Mouse (Mus musculus) heart, embryonic 11.5 days (tissue): ENCODE data around the gene Tmem35b. TPM values are rescaled to one million over a fixed set of nuclear protein-coding genes. Genes with fewer than 3 reads are reported as not detected.

Experiments
- ATAC-seq: fragments of 200-750 bp; cut with Nextera tagmentation; replicated peaks from 2 replicates; pipeline ENCODE4 v1.8.0; 2017; ENCODE audit warnings: moderate library complexity; ENCODE audit not compliant: insufficient number of reproducible peaks, low FRiP score, low TSS enrichment
- H3K27ac ChIP-seq: fragments of 300-500 bp; sonication (generic); 2 replicates; pipeline ENCODE4 v1.5.1; 2014; ENCODE audit warnings: mild to moderate bottlenecking, low read depth, low read length
- H3K27me3 ChIP-seq: fragments of 300-500 bp; sonication (generic); 2 replicates; pipeline ENCODE4 v1.6.1; 2014; ENCODE audit warnings: mild to moderate bottlenecking, low read length, mixed read lengths; ENCODE audit not compliant: control insufficient read depth, insufficient read depth
- H3K36me3 ChIP-seq: fragments of 300-500 bp; sonication (generic); 2 replicates; pipeline ENCODE4 v1.6.1; 2014; ENCODE audit warnings: mild to moderate bottlenecking, low read length, moderate library complexity, mixed read lengths; ENCODE audit not compliant: control insufficient read depth, insufficient read depth
- H3K4me1 ChIP-seq: fragments of 300-500 bp; sonication (generic); 2 replicates; pipeline ENCODE4 v1.6.1; 2014; ENCODE audit warnings: low read length; ENCODE audit not compliant: control insufficient read depth, insufficient read depth
- H3K4me2 ChIP-seq: fragments of 300-500 bp; sonication (generic); 2 replicates; pipeline ENCODE4 v1.6.1; 2014; ENCODE audit warnings: mild to moderate bottlenecking, moderate library complexity
- H3K4me3 ChIP-seq: fragments of 300-500 bp; sonication (generic); 2 replicates; pipeline ENCODE4 v1.5.1; 2014; ENCODE audit warnings: low read depth, low read length
- H3K9ac ChIP-seq: fragments of 300-500 bp; sonication (generic); 2 replicates; pipeline ENCODE4 v1.6.1; 2014; ENCODE audit warnings: mild to moderate bottlenecking, low read depth, low read length, moderate library complexity
- H3K9me3 ChIP-seq: fragments of 300-500 bp; sonication (generic); replicated peaks from 2 replicates; pipeline ENCODE4 v1.6.1; 2016; ENCODE audit warnings: low read length; ENCODE audit not compliant: control insufficient read depth
- WGBS: fragments of 180-500 bp; shearing (Covaris S2); extraction: QIAGEN DNeasy Blood & Tissue Kit; methylation state at CpG from one replicate; pipeline ENCODE4 v1.1.7; 2014; ENCODE audit not compliant: insufficient replicate concordance; 5-methylcytosine and 5-hydroxymethylcytosine counted together
- polyA plus RNA-seq: library from polyadenylated mRNA; unstranded; fragments of >200 nt; fragmentation: Nextera tagmentation; extraction: Ambion mirVana; gene quantifications from 2 replicates; pipeline ENCODE4 v1.2.1, GENCODE M21; 2014

The Tmem35b gene
- polyA plus RNA-seq, 1 experiment from 2014 or later, result 13.9 TPM

DNA sequence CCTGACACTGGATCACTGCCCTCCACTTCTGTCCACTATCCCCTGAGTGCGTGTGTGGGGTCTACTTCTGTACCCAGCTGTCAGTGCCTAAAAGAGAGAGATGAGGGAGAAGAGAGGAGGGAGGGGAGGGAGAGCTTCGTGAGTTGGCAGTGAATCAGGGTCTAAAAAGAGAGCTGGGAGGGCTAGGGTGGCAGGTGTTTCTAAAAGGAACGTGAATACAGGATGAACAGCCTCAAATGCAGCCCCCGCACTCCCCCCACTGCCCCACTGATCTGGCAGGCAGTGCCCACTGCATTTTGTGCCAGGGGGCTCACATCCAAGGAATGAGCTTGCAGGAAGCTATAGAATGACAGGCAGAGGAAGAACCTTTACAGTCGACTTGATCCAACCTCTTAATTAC, 47.4 kb downstream of the Tmem35b start:
- H3K4me1 ChIP-seq, result peaks cover 9% of the 10 kb centered on the region
- ATAC-seq, result no peak
- no peak overlapping the region for H3K4me3 ChIP-seq
- H3K36me3 ChIP-seq, result no peaks in the 10 kb centered on the region
- 31% methylated on average over 5 of the region's 5 CpGs for WGBS
- peaks cover 60% of the 10 kb centered on the region for H3K27me3 ChIP-seq
- H3K27ac ChIP-seq, result no peak overlapping the region
- H3K4me2 ChIP-seq, result no peak overlapping the region
- H3K9me3 ChIP-seq, result no peaks in the 10 kb centered on the region
- H3K9ac ChIP-seq, result no peak overlapping the region

DNA sequence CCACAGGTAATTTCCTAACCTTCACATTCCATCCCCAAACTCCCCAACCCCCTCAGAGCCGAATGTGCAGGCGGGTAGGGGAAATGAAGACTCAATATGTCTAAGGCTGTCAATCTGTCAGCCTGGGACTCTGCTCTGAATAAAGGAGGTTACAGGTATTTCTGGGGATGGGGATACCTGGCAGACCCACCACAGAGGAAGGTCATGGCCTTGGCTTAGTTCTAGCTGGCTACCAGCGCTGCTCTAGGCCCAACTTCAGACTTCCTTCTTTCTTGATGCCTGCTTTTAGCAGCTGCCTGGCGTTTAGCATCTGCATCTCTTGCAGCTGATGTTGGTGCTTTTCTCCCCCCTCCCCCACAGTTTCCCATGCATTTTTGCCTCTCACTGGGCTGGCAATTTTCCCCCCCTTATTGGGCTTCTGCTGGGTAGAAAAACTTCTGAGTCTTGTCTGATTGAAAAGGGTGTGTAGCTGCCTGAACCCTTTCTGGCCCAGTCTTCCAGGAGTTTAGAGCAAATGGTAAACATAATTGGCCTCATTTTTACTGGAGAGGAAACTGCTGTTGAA, 47.9 kb downstream of the Tmem35b start:
- Histone ChIP-seq H3K9me3 (no peaks in the 10 kb centered on the region), H3K27me3 (peaks cover 60% of the 10 kb centered on the region), H3K4me2 (no peak overlapping the region), H3K27ac (no peak overlapping the region), H3K4me1 (peaks cover 9% of the 10 kb centered on the region), H3K4me3 (no peak overlapping the region), H3K9ac (no peak overlapping the region), H3K36me3 (no peaks in the 10 kb centered on the region)
- WGBS, result 40% methylated on average over 4 of the region's 4 CpGs
- ATAC-seq, result no peak

DNA sequence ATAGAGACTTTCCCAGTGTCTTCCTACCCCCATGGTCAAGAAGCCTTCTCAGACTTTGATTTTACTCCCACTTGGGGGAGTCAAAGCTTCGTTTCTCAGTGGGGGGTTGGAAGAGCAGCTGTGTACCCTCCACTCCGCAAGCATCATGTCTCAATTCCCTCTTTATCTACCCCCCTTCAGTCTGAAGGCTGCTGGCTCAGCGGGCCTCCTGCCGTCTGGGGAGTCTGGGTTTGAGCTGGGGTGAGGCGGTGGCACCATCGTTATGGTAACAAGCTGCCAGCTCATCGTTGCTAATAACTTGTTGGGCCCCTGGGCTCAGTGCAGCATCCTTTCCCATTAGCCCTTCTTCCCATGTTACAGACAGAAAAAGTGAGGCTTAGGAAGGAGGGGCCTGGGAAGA, 48.6 kb downstream of the Tmem35b start:
- Histone ChIP-seq H3K4me3 (no peak overlapping the region), H3K4me1 (peaks cover 9% of the 10 kb centered on the region), H3K36me3 (no peaks in the 10 kb centered on the region), H3K4me2 (no peak overlapping the region), H3K9me3 (no peaks in the 10 kb centered on the region), H3K27ac (no peak overlapping the region), H3K27me3 (peaks cover 57% of the 10 kb centered on the region), H3K9ac (no peak overlapping the region)
- 18% methylated on average over 7 of the region's 7 CpGs for WGBS
- ATAC-seq, result no peak

DNA sequence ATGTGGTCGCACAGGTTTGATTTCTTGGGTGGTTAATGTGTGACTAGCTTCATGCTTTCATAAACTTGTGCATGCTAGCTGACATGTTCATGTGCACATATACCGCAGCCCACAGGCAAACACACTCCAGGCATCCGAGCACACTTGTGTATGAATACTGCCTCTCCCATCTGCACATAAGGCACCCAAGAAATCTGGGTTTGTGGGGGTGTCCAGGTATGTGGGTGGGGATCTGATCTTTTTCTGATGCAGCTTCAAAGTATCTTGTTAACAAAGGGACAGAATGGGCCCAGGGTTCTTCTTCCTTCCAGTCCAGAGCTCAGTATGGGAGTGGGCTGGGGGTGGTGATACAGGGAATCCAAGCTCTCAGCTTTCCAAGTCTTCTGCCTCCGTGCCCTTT, 49.1 kb downstream of the Tmem35b start:
- no peak overlapping the region for H3K9ac ChIP-seq
- no peak for ATAC-seq
- H3K27me3 ChIP-seq, result peaks cover 58% of the 10 kb centered on the region
- no peak overlapping the region for H3K27ac ChIP-seq
- no peak overlapping the region for H3K4me2 ChIP-seq
- 48% methylated on average over 4 of the region's 4 CpGs for WGBS
- no peak overlapping the region for H3K4me3 ChIP-seq
- no peaks in the 10 kb centered on the region for H3K9me3 ChIP-seq
- H3K4me1 ChIP-seq, result peaks cover 9% of the 10 kb centered on the region
- H3K36me3 ChIP-seq, result no peaks in the 10 kb centered on the region

DNA sequence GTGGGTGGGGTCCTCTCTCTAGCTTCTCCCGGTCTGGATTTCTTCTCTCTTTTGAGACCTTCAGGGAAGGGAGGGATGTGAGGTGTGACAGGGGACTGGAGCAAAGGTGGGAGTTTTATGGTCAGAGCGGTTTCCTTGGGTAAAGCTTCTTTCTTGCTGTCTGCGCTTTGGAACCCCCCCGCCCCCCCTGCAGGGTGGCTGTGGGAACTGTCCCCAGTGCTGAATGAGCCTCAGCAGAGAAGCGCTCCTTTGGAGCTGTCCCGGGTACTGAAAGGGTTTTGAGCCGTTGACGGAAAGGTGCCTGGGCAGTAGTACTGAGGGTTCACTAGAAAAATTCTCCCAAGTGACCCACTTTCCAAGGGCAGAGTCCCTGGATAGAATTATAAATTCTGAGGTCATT, 50.0 kb downstream of the Tmem35b start:
- Histone ChIP-seq H3K9ac (no peak overlapping the region), H3K27me3 (peaks cover 57% of the 10 kb centered on the region), H3K9me3 (no peaks in the 10 kb centered on the region), H3K27ac (no peak overlapping the region), H3K4me3 (no peak overlapping the region), H3K4me2 (no peak overlapping the region), H3K4me1 (peaks cover 6% of the 10 kb centered on the region), H3K36me3 (no peaks in the 10 kb centered on the region)
- ATAC-seq, result no peak
- 2% methylated on average over 8 of the region's 8 CpGs for WGBS

DNA sequence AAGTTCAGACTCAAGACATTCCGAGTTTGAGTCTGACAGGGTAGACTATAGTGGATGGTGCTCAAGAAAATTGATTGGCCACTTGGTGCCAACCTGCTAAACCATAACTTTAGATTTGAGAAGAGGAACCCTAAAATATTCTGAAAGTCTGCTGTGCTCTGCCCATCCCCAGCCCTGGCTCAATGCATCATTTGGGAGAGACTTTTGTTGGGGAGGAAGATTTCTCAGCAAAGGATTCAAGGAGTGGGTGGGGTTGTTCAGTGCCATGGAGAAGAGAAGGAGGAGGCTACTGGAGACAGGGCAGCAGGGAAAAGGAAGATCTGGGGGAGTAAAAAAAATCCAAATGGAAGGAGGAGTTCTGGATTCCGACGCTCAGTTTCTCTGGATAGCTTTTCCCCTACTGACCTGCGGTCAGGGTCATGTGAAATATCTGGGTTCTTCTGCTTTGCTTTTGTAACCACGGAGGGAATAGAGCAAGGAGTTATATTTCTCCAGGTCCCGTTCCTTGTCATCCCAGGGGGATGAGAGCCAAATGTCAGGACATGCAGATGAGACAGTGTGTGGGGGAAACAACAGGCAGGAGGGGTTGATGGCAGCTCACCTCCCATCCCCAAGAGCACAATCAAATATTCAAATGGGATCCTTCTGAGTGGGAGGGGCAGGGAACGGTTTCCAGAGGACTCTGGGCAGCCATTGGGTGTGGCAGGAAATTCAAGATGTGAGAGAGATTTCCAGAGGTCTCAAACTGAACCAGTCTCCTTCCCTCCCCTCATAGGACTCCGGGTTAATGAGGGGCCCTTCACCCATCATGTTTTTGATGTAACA, 50.8 kb downstream of the Tmem35b start:
- Histone ChIP-seq H3K27ac (no peak overlapping the region), H3K9ac (no peak overlapping the region), H3K27me3 (peaks cover 56% of the 10 kb centered on the region), H3K36me3 (no peaks in the 10 kb centered on the region), H3K4me3 (no peak overlapping the region), H3K4me2 (no peak overlapping the region), H3K4me1 (peaks cover 6% of the 10 kb centered on the region), H3K9me3 (no peaks in the 10 kb centered on the region)
- no peak for ATAC-seq
- 56% methylated on average over 8 of the region's 8 CpGs for WGBS

DNA sequence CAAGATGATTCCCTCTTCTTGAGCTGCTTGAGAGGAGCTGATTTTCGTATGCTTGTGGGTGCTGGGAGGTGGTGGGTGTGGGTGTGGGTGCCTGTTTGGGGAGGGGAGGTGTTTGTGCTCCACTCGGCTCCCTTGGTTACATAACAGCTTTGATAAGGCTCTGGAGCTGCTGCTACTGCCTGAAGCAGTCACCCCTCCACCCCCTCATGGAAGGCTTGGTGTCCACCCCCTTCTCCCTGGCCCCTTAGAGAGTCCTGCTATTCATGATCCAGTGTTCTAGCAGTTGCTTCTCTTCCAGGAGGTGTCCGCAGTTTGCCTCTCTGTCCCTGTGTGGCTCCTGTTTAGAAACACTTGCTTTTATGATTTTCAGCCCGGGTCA, 51.4 kb downstream of the Tmem35b start:
- Histone ChIP-seq H3K9me3 (no peaks in the 10 kb centered on the region), H3K4me1 (no peaks in the 10 kb centered on the region), H3K4me3 (no peak overlapping the region), H3K4me2 (no peak overlapping the region), H3K9ac (no peak overlapping the region), H3K27ac (no peak overlapping the region), H3K36me3 (no peaks in the 10 kb centered on the region), H3K27me3 (peaks cover 55% of the 10 kb centered on the region)
- WGBS, result 50% methylated on average over 4 of the region's 4 CpGs
- ATAC-seq, result no peak

DNA sequence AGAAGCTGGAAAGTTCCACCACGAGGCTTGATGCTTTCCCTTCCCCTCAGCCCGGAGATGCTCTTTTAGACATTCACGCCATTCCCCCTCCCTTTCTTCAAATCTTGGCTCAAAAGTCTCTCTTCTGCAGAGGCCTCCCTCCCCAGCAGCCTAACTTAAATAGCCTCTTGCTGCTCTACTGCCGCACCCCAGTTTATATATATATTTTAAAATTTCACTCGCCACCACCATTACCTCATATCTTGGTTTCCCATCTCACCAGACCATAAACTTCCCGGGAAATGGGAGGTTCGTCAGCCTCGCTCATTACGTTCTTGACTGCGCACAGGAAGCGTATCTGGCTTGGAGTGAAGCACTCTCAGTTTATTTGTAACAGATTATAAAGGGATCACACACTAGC, 54.5 kb downstream of the Tmem35b start:
- Histone ChIP-seq H3K27me3 (peaks cover 35% of the 10 kb centered on the region), H3K9ac (no peak overlapping the region), H3K4me2 (no peak overlapping the region), H3K36me3 (no peaks in the 10 kb centered on the region), H3K9me3 (no peaks in the 10 kb centered on the region), H3K4me3 (no peak overlapping the region), H3K27ac (no peak overlapping the region), H3K4me1 (no peaks in the 10 kb centered on the region)
- 71% methylated on average over 11 of the region's 11 CpGs for WGBS
- no peak for ATAC-seq

DNA sequence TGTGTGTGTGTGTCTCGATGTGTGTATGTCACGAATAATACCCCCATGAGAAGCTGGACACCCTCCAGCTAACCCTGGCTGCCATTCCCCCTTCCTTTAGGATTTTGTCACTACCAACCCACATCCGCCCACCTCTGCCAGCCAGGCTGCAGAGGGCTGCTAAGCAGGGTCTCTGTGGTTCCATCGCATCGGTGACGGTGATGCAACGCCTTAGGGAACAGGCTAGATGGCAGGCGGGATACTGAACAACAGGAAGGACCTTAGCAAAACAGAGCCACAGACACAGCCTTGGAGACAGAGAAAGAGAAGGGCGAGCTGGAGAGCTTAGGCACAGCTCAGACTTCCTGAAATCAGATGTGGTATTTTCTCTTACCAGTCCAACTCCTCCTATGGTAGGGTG, 55.2 kb downstream of the Tmem35b start:
- peaks cover 32% of the 10 kb centered on the region for H3K27me3 ChIP-seq
- no peaks in the 10 kb centered on the region for H3K9me3 ChIP-seq
- H3K36me3 ChIP-seq, result no peaks in the 10 kb centered on the region
- no peak overlapping the region for H3K9ac ChIP-seq
- no peak overlapping the region for H3K4me3 ChIP-seq
- no peak overlapping the region for H3K27ac ChIP-seq
- ATAC-seq, result no peak
- 47% methylated on average over 9 of the region's 9 CpGs for WGBS
- no peak overlapping the region for H3K4me2 ChIP-seq
- no peaks in the 10 kb centered on the region for H3K4me1 ChIP-seq
